28 mouse cellular contexts compared by ENCODE assay signal in genomic region chr4:33570274-33570673, GRCm38 (mm10).
"Had no signal": no experiment of that assay in that cellular context is flagged by ENCODE, and none has a peak within 500 bp of the region (broad histone marks: within the 10 kb centered on the region; RNA-seq: fewer than 3 reads in every experiment).

No protein-coding gene starts in this region.

- H3K4me1 ChIP-seq: embryonic facial prominence, embryonic 10.5 days; embryonic facial prominence, embryonic 12.5 days; embryonic facial prominence, embryonic 13.5 days; embryonic facial prominence, embryonic 15.5 days; forebrain, embryonic 10.5 days; forebrain, embryonic 15.5 days had no signal

- H3K9me3 ChIP-seq: embryonic facial prominence, embryonic 10.5 days; embryonic facial prominence, embryonic 12.5 days; embryonic facial prominence, embryonic 13.5 days; embryonic facial prominence, embryonic 15.5 days; forebrain, embryonic 10.5 days; forebrain, embryonic 12.5 days; forebrain, embryonic 13.5 days; forebrain, embryonic 15.5 days had no signal

- H3K4me3 ChIP-seq: embryonic facial prominence, embryonic 10.5 days; embryonic facial prominence, embryonic 12.5 days; embryonic facial prominence, embryonic 13.5 days; embryonic facial prominence, embryonic 15.5 days; erythroblast, embryonic 14.5 days; forebrain, embryonic 10.5 days; forebrain, embryonic 12.5 days; forebrain, embryonic 13.5 days; forebrain, embryonic 15.5 days; gastrocnemius, adult 2 months; heart, adult 2 months had no signal

- H3K36me3 ChIP-seq: embryonic facial prominence, embryonic 10.5 days; embryonic facial prominence, embryonic 12.5 days; embryonic facial prominence, embryonic 13.5 days; embryonic facial prominence, embryonic 15.5 days; forebrain, embryonic 10.5 days; forebrain, embryonic 12.5 days; forebrain, embryonic 15.5 days had no signal

- DNase-seq: cerebellum, adult 2 months; cerebellum, adult 8-10 months; cerebellum, adult 9-10 months; cerebellum, adult 9-11 months; cerebellum, postnatal 10 days; cerebellum, postnatal 14 days; cerebellum, postnatal 25 days; cerebellum, postnatal 36 days; embryo, embryonic 11 days; forebrain, postnatal 0 days; gastrocnemius, adult 2 months; gastrocnemius, postnatal 10 days; gastrocnemius, postnatal 14 days; gastrocnemius, postnatal 25 days; gastrocnemius, postnatal 36 days; heart, adult 18-20 months; heart, adult 2 months had no signal

- H3K4me2 ChIP-seq: embryonic facial prominence, embryonic 12.5 days; embryonic facial prominence, embryonic 13.5 days; embryonic facial prominence, embryonic 15.5 days; forebrain, embryonic 12.5 days; forebrain, embryonic 13.5 days; forebrain, embryonic 15.5 days had no signal

- ATAC-seq: forebrain, embryonic 13.5 days; forebrain, embryonic 14.5 days; forebrain, embryonic 15.5 days; forebrain, embryonic 16.5 days; forebrain, postnatal 0 days had no signal

- H3K9ac ChIP-seq: embryonic facial prominence, embryonic 12.5 days; embryonic facial prominence, embryonic 13.5 days; embryonic facial prominence, embryonic 15.5 days; forebrain, embryonic 12.5 days; forebrain, embryonic 13.5 days; forebrain, embryonic 15.5 days; forebrain, postnatal 0 days had no signal

- H3K27me3 ChIP-seq: embryonic facial prominence, embryonic 12.5 days; embryonic facial prominence, embryonic 13.5 days; embryonic facial prominence, embryonic 15.5 days; forebrain, embryonic 12.5 days; forebrain, embryonic 13.5 days; forebrain, embryonic 15.5 days had no signal

- H3K27ac ChIP-seq: embryonic facial prominence, embryonic 10.5 days; embryonic facial prominence, embryonic 12.5 days; embryonic facial prominence, embryonic 13.5 days; embryonic facial prominence, embryonic 15.5 days; forebrain, embryonic 10.5 days; forebrain, embryonic 12.5 days; forebrain, embryonic 13.5 days; forebrain, embryonic 15.5 days; gastrocnemius, adult 2 months; heart, adult 2 months had no signal
